Mouse (Mus musculus): ENCODE measurements around the gene Gm5127.

The Gm5127 gene

DNA sequence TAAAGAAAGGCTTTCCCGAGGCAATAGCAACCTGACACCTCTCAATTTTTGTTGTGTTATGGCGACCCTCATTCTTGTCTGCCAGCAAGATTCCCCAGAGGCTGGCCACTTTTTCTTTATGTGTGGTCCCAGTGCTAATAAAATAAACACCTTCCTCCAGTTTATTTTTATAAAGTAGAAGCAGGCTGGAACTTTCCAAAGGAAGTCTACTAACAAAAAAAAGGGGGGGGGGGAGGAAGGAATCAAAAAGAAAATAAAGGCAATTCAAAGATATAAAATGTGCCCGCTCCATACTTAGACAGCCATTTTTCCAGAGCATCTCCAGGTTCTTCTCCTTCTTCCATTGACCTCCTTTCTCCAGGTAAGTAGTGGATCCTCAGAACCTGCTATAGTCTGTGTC is at the start of gene Gm5127:
Gm5127 (plus strand) TSS at position 301 of the 400 bp plus-strand sequence.
- no peak for DNase-seq

DNA sequence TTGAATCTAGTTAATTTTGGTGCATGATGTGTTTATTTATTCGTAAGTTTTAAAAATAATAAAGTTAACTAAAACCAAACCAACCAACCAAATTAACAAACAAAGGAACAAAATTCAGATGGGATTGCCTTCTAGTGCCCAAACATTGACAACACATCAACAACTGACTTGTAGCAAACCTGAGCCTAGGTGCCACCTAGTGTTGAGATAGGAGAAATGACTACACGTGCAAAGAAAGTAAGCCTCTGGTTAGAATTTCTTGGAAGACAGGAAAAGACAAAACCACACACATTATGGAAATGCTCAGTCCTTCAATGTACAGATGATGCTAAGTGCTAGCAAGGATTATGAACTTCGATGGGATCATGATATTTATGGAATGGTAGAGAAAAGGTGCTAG is 46.6 kb upstream of the Gm5127 start:
- DNase-seq: no peak

DNA sequence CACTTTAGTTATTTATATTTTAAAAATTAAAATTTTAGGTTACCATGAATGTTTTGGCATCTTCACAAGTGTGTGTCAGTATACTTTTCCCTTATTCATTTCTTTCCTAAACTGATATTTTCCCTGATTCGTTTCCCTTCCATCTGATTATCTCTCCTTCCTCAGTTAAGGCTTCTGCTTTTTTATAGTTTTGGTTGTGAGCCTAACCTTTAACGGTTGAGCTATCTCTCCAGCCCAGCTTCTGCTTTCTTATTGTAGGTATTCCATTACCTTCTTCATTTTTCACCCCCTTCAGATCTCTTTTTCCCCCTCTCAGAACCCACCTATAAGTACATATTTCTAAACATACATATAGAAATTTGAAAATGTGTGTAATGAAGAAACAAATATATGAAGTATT is 27.5 kb upstream of the Gm5127 start:
- DNase-seq: no peak

DNA sequence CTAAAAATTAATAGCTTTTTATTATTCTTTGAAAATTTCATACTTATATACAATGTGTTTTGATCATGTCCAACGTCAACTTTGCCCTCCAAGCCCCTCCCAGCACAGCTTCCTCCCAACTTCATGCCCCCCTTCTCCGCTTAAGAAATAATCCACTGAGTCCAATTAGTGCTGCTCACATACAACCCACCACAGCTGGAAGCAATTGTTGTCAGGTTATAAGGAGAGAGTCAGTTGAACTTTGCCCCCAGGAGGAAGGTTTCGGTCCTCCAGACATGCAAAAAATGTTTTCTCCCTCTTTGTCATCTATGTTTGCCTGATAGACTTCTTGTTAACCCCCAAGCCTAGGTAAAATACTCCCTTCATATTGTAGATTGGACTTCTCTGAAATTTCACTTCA is 4.0 kb upstream of the Gm5127 start:
- DNase-seq: no peak

DNA sequence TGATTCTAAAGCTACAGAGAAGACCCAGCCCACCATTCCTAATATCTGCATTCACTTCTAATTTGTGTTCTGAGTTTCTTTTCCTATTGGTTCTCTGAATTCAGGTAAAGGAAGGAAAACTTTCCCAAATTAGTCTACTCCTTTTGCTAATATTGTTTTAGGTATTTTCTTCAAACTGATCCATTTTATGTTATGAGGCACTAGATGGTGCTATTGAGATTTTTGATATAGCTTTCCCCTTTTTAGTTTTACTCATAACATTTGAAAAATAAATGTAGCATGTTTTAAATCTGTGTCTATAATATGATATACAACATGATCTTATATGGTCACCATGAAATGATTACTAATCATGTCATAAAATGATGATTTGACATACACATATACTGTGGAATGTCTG is 2.6 kb upstream of the Gm5127 start:
- DNase-seq: no peak

DNA sequence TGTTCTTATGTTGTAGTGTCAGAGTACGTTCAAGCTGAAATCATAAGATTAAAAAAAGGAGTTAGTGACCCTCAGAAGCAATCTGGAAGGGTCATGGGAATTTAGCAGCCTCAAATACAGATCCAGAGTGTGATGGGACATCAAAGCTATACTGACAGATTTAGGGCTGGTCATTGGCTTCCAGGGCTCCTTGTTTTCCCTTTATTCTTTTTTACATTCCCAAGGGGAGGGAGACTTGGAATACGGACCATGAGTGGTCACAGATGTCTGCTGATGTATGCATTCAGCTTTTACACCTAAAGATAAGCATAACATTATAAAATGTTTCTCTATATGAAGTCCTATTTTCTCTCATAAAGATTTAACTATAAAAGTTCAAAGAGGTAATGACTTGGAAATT is 789 bp upstream of the Gm5127 start:
- DNase-seq: no peak

DNA sequence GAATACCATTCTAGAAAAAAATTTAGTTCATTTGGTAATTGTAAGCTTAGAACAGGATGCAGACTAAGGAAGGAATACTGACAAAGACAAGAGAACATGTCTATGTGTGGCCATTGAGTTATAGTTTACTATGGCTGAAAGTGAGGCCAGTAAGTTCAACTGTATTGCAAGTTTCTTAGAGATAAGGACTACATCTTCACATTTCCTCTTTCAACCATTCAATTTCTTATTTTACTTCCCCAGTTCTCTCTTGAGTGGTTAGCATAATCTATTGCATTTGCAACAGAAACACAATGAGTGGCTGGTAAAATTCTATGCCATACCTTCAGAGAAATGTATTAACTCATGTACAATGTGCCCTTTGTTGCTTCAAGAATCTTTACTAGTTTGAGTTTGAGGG is 10.9 kb downstream of the Gm5127 start:
- no peak for DNase-seq

DNA sequence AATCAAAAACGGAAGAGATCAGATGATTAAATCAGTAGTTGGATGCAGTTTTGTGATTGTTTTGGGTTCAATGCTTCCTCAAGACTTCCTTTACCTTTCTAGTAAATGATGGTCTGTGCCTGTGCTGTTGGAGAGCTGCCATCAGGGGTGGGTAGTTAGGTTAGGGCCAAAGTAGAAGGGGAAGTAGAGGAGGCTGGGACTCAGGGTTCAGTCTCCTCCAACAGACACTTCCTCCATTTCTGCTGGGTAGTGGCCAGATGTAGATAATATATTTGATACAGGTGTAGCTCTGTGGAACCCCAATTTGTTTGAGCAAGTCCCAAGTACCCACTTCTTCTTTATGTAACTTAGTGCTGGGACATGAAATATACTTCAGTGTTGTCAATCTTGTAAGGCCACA is 12.9 kb downstream of the Gm5127 start:
- no peak for DNase-seq

DNA sequence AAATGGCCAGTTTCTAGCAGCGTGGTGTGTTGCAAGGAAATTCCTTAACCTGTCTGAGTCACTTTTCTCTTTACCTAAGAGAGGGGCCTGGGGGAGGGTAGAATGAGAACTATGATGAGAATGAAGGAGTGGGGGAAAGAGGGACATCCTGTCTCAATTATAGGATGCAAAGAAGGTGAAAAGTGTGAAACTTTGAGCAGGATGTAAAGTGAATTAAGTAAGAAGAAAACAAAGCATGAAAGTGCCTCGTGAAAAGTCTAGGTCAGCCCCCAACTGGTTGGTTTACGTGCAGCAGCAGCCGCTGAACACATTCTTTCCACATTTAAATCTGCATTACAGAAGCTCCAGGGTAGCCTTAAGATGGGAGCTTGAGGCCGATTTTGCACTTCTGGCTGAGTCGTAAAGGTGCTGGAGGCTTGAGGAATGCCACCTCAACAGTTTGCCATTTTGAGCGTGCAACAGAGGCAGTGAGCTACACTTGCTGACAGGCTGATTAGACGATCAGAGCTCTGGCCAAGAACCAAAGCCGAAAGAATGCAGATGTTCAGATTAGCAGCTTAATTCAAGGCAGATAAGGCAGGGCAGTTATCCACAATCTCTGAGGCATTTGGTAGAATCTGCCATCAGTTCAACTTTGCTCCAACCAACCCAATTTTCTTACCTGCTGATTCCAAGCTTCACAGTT is 19.7 kb downstream of the Gm5127 start:
- no peak for DNase-seq

DNA sequence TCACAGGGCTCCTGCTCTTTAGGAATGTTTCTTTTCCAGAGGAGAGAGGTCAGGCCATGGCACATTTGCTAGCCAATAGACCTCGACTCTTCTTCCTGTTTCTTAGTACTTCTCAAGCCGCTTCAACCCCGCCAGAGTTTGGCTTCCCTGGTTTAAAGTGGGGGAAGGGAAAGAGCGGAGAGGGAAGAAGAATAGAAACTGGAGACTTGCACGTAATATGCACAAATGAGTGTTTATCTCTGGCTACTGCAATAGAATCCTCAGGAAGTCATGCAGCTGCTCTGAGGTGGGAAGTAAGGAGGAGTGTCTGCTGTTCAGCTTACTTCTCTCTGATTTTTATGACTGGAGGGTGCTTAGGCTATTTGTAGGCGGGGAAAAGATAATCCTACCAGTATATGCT is 20.4 kb downstream of the Gm5127 start, which contains the start of gene Cysltr1:
Cysltr1 (minus strand) TSS at position 294 of the 400 bp plus-strand sequence.
- DNase-seq: no peak

DNA sequence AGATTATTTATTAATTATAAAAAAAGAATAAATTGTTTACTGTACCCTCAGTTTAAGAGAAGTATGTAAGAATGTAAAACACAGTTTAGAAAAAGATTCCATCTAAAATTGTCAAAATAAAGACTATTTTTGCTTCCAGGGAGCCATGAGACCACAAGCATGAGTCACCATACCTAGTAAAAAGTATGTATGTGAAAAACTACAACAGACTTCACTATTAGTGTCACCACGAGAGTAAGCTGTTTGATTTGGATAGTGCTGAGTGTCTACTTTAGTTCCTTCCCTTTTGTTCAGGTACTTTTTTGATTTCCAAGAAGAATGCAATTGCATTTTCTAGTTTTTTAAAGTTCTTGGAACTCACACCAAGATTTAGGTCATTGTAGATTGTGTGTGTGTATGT is 39.5 kb downstream of the Gm5127 start:
- DNase-seq: no peak

DNA sequence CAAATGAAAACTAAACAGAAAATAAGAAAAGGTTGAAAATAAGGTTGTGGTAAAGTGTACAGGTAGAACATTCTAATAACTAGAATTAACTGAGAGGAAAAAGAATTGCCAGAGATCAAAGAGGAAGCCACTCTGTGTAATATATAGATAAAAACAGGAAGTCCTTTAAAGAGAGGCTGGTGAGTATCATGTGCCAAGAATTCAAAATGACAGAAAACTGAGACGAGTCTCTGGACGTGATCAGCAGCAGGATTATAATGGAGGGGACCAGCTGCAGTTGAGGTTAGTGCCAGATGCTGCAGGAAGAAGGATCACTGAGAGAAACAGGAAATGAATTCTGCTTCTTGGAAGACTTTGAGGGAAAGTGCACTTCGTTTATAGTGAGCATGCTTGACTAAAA is 40.7 kb downstream of the Gm5127 start:
- DNase-seq: no peak

DNA sequence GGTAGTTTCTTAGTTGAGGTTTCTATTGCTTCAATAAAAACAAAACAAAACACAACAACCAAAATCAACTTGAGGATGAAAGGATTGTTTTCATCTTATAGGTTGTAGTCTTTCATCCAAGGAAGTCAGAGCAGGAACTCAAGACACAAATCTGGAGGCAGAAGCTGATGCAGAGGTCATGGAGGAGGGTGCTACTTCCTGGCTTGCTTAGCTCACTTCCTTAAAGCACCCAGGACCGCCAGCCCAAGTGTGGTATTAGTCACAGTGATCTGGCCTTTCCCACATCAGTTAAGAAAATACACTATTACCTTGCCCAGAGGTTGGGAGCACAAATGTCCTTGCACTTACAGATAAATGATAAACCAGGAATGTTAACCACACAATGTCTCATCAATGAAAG is 45.5 kb downstream of the Gm5127 start:
- DNase-seq: no peak

DNA sequence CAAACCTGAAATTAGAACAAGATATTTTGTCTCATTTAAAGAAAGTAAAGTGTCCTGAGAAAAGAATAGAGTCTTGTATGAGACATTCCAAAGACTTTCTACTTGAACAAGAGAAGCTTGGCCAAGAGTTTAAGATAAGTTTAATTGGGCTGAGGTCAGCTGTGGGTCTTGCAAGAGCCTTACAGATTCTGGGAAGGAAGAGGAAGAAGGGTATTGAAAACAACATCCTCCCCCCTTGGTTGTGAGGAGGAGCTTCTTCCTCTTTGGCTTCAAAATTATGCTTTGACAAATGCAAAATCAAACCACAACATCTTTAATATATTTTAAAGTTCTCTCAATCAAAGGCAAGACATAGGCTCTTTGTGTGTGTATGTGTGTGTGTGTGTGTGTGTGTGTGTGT is 50.6 kb downstream of the Gm5127 start:
- DNase-seq: no peak

DNA sequence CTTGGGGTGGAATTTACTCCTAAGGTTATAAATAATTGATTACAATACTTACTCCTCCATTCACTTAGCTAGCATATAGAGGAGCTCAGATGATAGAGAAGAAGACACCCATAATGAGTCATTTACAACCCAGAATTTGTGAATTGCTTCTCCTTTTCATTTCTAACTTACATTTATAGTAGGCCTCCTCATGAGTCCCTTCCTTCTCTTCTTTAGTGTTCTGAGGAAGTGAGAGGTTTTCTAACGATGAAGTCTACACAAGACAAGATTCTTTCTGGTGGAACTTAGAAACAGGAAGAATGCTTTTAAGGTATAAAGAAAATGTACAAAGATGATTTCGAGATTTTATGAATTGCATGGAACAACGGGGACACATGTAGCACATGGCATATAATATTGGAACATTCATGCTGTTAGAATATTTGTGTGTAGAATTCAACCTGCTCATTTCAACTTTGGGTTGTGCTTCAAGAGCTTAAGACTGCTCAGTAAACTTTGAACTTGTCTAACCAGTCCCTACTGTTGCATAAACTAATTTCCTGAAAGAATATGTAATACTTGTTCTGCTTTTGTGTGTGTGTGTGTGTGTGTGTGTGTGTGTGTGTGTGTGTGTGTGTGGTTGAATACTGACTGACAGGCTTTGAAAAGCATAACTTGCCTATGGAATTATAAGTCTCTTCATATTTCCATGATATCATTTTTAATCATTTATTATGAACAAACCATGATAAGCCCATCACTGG is 52.0 kb downstream of the Gm5127 start:
- no peak for DNase-seq

DNA sequence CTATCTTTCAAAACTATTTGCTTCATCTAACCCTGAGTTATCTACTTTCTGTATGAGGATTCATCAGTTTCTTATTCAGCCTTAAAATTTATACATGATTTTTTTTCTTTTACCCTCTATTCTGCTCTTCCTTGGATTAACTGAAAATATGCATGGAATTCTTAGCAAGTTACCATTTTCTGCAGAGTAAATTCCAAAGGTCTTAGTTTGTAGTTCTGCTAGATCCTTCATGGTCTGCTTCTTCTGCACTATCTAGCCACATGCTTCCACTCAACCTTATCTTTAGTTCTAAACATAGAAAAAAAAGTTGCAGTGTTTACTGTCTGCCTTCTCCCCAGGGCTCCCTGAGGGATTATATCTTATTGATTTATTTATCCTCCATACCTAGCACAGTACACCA is 79.1 kb downstream of the Gm5127 start:
- no peak for DNase-seq

DNA sequence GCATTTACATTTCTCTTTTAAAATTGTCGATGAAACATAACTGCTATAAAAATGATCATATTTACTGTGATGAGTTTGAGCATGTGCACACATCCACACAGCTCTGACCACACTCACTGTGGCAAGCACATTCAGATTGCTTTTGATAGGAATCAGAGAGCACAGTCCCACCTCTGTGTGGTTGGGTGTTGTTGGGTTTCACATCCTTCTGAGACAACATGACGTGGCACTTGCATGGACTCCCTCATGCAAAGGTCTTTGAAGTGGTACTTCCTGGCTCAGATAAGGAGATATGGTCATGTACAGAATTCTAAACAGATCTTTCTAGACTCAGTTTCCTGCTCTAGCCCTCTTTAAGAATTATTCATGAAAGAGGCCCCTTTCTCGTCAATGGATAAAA is 121.6 kb downstream of the Gm5127 start:
- no peak for DNase-seq

DNA sequence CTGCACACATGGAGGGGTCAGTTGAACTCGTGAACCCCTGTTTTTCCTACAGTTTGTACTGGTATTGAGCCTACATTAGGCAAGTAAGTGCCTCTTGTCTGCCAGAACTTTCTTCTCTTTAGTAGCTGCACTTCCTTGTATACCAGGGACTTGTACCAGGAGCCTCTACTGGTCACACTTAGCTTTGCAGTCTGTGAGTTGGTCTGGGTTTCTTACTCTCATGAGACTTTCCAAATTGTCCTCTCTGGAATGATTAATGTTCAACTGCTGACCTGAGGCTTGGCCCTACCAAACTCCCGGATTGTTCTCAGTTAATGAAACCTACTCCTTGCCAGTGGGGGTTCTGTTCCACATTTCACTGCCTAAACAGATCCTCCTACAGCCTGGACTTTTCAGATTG is 134.2 kb downstream of the Gm5127 start:
- DNase-seq: no peak

DNA sequence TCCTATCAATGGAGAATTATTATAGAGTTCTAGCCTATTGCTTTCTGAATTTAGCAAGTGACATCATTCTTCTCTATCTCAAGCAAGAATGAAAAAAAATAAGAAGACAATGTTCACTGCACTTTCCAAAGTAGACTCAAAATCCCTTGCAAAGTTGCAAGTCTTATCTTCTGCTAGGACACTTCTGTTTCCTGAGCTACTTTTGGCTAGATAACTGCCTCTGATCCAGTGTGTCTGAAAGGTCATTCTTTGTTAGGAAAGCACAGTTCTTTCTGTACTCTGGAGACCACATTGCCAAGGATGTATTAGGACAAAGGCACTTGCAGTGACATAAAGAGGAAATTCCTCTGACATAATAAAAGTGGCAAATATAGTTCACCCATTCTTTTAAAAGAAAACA is 159.3 kb downstream of the Gm5127 start:
- no peak for DNase-seq

DNA sequence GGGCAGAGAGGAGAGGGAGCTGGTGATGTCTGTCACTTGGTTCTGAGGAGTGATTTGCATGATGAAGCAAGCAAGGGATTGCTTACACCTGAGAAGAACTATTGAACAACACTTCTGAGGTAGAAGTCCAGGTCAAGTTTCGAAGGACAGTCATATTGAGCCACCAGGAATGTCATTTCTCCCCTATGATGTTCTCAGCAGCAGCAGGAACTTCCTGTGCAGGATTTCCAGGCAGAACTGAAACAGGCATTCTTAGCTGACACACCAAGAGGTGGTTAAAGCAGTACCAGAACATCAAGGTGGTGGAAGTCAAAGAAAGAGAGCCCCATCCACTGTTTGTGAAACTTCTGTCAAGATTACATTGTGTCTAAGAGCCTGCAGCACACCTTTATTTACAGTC is 172.3 kb downstream of the Gm5127 start:
- no peak for DNase-seq
